Mouse (Mus musculus) ovary, postnatal 36 days (tissue): Measurements from ENCODE around the gene 6030468B19Rik.
"Not testable (repeated sequence)": the region's sequence is repeated elsewhere in the genome, so short reads cannot be mapped to it uniquely, and the experiment has no call there.

Experiments
- DNase-seq: peaks from one replicate; pipeline ENCODE4 v3.0.0; 2022; ENCODE audit warnings: low spot score, mixed read lengths

6030468B19Rik gene

DNA sequence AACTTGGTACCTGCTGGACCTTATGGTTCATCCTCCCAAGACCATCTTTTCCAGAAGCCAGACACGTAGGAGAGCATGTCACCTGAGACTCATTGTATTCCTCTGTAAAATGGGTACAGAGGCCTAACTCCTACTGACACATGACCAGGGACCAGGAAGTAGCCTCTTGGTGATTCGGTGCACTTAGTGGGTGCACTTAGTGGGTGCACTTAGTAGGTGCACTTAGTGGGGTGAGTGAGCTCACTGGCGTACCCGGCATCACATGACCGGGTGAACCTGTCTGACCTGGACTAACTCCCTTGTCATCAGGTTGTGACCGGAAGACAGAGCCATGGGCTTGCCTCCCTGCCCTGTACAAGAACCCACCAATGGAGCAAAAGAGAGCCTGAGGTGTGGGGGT lies 9.3 kb downstream of the 6030468B19Rik start:
- DNase-seq = no peak

DNA sequence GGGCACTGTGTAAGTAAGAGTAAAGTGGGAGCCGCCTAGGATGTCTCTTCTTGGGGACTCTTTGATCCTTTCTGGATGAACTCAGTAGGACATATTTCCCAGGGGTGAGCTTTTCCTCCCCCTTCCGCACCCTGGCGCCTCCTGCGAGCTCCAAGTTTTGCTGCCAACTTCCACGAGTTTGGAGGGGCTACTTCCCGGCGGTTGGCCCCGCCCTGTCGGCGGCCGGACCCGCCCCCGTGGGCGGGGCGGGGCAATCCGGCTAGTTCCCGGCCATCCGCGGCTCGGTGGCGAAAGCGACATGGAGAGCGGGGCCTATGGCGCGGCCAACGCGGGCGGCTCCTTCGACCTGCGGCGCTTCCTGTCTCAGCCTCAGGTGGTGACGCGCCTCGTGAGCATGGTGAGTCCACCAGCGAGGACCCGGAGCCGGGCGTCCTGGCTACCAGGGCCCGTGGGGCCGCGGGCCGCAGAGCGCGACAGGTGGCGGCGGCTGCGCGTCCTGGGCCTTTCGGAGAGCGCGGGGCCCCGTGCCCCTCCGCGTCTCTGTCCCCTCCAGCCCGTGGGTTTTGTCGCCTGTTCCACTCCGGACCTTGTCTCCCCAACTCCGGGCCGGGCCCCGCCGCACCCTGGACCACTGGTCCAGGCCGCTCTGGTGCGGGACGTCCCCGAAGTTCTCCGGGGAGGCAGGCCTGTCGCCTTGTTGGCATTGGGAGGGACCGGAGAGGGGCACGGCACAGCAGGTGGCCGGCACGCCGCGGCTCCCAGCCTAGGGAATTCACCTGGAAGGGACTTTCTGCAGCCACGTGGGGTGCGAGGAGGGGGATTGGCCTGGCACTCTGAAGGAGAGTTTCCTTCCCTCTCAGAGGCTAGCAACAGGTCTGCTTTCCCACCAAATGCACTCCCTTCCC lies 12.2 kb downstream of the 6030468B19Rik start, which contains the start of the genes Gm20708 and Syngr2:
Gene Gm20708 (plus strand): TSS at position 262 of the 905 bp plus-strand sequence.
Gene Syngr2 (plus strand): TSS at position 262 of the 905 bp plus-strand sequence.
- peak; percentile 82 for DNase-seq

DNA sequence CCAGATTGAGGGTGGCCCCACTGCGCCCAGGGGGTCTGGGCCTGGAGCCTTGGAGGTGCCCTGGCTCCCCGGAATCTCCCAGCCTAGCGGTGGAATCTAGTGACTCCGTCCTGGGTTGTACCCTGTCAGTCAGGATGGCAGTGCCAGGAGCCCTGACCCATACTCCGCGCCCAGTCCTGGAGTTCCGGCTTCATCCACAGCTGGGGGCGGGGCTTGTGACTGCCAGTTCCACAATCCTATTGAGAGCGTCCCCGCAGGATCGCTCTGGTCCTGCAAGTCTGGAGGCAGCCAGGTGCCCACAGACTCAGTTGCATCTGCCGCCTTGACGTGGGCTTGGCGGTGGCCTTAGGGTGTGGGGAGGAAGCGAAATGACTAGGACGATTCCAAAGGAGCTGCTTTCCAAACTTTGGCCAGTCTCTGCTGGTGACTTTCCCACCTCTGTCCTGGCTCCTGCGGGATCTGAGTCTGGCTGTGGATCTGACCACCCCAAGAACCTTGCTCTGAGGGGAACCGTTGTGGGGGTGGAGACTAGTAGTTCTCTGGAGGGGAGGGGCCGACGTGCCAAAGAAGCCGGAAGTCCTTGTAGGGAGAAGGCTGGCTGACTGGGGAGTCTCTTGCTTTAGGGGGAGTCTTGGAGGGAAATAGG lies 13.1 kb downstream of the 6030468B19Rik start:
- peak; percentile 86 for DNase-seq

DNA sequence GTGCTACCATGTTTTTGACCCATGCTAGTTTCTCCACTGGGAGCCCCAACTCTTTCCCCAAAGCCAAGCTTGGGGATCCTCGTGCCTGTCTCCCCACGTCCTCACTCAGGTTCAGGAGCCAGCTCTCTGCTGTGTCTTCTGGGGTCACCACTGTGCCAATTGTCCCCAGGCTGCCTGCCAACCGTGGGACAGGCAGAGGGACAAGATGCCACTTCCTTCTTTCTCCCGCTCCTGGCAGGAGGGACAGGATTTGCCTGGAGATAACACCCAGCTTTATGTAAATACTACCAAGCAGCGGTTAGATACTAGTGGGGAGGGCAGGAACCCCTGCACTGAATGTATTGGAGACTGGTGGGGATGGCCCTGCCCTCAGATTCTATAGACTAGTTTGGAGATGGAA lies 16.4 kb downstream of the 6030468B19Rik start:
- DNase-seq = no peak

DNA sequence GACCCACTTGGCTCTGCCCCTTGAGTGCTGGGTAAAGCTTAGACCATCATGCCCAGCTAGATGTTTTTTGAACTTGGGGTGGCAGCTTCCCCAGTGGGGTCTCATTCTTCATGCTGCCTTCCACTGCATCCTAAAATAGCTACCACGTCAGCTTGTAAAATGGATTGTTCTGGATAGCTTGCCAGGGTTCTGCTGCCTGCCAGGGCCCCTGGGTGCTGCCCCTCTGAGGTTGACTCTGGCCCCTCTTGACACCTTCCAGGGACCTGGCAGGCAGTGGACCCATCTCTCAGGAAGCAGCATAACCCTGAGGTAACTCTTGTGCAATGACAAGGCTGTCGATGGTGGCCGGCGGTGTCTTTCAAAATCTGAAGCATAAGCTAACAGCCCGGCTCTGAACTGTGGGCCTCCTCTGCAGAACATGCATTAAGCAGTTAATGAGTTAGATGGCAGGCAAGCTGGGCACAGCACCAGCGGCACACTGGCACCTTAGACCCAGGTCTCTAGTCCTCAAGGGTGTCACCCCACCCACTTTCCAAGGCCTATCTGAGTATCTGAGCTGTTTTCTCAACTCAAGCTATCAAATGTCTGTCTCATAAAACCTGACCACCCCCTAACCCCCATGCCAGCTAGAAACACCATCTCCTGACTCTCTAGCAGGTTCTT lies 17.4 kb downstream of the 6030468B19Rik start:
- no peak for DNase-seq

DNA sequence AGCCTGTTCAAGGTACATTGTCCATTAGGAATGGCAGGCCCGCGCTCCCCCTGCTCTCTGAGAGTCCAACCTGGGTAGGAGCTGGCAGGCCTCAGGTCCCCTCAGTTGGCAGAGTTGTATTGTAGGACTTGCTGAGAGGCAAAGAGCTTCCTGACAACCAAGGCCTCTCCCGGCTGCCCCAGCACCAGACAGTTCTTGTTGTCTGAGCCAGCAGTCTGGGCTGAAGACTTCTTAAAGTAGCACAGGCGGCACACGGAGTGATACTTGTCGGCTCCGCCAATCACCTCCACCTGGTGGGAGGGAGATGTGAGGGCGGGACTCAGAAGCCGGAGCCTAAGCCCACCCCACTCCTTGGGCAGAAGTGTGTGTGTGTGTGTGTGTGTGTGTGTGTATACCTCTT lies 18.4 kb downstream of the 6030468B19Rik start:
- DNase-seq = not testable (repeated sequence)

DNA sequence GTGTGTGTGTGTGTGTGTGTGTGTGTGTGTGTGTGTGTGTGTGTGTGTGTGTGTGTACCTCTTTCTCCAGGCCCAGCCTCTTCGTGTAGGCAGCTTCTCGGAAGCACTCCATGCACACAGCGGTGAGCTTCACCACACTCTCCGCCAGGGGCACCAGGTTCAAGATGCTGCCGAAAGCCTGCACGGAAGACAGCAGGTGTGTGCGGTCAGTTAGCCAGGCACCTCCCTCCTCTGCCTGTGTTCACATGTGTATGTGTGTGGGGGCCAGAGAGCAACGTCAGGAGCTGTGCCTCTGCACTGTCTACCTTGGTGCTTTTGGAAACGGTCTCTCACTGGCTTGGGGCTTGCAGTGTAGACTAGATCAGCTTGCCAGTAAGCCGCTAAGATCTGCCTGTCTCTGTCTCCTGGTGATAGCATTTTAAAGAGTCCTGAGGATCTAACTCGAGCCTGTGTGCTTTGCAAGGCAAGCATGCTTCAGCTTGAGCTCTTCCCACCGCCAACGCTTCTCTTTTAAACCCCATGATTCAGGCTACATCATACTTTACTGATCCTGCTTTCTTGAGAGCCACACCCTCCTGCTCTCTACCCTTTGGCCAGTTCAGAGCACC lies 19.0 kb downstream of the 6030468B19Rik start:
- DNase-seq = no peak

DNA sequence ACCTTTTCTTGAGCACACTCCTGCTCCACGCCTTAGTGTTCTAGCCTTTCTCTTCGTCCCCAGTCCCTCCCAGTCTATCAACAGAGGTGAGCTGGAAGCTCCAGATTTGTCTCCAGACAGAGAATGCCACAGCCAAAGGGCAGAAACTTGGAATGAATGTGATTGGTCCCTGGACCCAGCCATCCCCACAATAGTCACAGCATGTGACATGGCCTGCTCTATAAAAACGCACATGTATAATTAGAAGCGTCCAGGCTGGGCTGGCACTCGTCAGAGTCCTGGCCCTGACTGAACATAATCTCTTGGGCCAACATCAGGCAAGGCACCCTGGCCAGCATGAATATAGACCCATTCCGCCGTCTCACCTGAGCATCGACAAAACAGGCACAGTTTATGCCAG lies 21.6 kb downstream of the 6030468B19Rik start:
- no peak for DNase-seq

DNA sequence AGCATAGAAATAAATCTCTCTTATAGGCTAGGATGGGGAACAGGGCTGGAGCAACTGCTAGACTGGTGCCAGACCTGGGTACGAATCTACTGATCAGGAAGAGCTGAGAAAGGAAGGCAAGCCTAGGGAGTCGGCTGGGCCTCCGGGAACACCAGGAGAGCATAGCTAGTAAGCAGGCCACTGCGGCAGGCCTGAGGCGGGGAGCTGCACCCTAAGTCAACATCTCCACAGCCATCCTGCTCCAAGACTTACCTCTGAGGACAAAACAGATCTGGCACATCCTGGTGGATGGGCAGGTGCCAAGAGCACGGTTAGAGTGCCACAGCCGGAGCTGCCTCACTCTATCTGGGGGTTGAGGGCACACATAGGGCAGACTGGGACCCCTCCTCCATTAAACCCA lies 22.7 kb downstream of the 6030468B19Rik start:
- no peak for DNase-seq

DNA sequence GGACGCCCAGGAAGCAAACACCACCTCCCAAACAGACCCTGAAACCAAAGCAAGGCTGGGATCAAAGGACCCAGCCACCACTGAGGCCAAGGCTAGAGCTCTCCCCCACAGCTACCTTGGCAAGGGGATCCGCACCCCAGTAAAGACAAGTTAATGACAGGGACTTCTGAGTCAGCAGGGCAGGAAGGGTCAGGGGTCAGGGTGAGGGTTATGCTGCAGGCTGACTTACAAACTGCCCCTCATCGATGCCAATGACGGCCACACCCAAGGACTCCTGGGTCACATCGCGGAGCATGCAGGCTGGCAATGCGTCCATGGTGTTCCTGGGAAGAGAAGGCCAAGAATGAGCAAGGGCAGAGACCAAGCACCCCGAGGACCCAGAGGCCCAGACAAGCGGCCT lies 24.4 kb downstream of the 6030468B19Rik start:
- no peak for DNase-seq

DNA sequence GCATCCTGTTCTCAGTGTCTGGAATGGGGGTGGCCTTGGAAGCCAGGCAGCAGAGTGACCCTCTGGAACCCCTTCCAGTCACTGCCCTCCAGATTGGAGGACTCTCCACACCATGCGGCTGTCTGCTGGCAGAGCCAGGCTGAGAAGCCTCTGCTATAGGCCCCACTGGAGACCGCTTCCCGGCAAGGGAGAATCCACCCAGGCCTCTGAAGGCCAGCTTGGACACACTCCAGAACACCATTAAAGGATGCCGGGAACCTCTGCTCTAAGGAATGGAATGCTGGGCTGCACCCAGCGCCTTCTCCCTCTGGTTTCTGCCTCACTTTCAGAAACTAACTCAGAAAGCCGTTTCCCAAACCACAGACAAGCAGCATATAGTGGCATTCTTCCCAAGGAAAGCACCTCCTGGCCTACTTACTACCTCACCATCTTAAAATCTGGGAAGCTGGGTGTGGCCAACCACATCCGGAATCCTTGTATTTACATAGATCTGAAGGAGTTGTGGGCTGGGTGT lies 25.3 kb downstream of the 6030468B19Rik start:
- no peak for DNase-seq

DNA sequence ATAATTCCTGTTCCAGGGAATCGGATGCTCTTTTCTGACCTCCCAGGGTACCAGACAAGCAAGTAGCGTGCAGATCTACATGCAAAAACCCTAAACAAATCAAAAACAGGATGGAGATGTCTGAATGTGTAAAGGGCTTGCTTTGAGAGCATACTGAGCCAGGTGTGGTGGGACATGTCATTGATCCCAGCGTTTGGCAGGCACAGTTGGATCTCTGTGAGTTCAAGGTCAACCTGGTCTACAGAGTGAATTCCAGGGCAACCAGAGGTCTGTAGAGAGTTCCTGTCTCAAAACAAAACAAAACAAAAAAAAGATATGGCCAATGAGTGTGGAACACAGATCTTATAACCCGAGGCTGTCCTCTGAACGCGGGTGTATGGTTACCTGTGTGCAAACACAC lies 26.0 kb downstream of the 6030468B19Rik start:
- no peak for DNase-seq

DNA sequence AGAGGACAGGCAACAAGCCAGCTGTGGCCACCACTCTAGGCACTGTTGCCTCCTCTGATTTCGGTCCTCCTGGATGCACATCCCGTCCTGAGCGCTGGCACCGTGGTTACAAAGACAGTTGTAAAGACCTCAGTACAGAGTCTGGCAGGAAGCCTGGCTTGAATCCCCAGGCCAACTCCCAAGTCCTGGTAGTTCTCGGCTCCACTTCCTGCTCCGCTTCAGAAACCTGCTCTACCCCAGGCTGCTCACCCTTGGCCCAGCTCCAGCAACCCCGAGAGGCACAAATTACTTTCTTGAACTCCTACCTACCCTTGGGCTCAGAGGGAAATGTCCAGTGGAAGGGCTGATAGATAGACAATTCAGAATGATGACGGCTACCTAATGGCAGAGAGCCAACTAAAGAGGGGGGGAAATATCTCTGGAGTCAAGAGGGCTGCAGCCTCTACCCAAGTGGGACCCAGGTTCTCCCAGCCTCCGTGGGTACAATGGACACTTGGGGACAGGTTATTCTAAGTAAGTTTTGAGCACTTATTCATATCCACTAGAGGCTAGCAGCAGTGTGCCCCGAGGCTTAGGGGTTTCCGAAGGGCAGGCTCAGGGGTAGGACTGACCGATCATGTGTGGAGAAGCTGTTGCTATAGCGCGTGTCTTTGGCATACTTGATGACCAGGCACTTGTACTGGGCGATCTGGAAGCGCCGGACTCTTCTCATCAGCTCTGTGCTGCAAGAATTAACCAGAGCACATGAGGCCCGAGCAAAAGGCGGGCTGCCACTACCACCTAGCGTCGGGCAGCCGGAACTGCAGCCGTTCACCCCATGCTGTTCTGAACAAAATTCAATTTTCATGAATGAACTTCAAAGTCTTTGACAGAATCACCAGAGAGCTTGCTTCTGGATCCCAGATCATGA lies 26.9 kb downstream of the 6030468B19Rik start:
- DNase-seq = peak; percentile 78

DNA sequence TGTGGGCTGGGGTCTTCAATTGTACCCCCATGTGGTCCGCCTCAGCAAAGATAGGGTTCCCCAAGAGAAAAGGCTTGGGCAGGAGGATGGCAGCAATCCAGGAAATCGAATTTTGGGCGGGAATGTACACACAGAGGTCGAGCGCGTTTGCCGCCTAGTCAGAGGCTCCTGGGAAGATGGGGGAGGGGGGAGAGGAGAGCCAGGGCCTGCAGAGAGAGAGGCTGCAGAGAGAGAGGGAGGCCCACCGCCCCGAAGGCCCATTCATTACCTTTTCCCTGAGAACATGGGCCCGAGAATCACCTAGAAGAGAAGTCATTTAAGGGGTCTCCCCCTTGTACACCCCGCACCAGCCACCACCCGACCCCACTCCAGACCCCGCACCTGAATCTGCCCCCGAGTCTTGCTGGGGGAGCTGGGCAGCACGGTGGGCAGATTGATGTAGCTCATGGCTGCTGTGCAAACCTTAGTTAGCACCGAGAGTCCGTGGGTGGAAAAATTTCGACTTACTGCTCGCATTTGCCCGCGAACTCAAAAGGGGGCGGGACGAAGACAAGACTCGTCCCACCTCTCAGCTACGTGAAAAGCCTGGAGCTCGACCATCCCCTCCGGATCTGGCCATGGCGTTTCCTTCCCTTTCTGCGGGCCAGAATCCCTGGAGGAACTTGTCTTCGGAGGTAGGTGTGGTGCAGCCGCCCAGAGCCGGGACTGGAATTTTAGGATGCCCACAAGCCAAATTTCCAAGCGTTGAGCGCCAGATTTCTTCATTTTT lies 28.1 kb downstream of the 6030468B19Rik start, which contains the start of the genes Afmid and Tk1:
Gene Afmid (plus strand): TSS at position 592 of the 769 bp plus-strand sequence.
Gene Tk1 (minus strand): TSS at position 760 of the 769 bp plus-strand sequence.
- DNase-seq = peak; percentile 66

DNA sequence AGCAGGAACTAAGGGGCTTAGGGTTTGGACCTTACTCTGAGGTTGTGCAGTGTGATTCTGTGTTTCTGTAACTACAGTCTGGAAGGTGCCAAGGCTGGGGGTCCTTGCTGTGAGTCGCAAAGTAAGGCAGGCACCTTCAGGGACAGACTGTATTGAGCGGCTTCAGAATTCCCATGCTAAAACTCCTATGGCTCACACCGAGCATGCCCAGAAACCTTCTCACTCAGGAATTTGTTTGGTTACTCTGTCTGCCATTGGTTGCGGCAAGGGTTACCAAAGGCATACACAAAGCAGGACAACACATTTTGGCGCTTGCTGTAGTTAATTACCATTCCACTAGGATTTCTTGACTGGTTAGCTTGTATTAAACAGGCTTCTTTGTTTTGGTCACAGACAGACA lies 28.7 kb downstream of the 6030468B19Rik start:
- DNase-seq = no peak

DNA sequence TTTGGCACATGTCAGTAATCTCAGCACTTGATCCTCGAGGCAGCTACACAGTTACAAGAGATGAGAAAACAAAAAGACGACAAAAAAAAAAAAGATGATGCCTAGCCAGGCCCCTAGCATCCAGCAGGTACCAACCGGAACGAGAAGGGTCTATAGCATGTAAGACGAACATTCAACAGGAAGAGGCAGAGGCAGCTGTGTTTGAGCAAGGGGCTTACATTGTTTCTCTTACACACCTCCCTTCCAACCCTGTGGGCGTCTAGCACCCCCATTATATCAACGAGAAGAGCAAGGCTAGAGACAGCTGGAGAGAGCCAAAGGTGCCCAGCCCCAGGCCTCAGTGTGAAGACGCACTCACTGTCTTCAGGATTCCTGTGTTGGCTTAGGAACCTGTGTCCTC lies 29.5 kb downstream of the 6030468B19Rik start:
- no peak for DNase-seq

DNA sequence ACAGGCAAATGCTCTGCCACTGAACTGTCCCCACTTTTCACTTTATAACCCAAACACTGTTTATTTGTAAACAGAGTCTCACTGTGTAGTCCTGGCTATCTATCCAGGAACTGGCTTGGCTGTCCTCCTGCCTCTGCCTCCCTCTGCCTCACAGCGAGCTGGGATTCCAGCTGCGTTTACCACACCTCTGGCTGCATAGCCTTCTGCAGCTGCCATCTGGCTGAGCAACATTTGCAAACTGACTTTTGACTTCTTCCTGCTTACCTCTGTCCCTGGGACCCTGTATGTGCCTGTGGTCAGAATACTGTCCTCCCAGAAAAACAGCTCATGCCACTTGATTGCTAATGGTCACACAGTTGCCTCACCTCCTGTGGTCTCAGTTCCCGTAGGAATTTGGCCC lies 29.9 kb downstream of the 6030468B19Rik start:
- DNase-seq = no peak

DNA sequence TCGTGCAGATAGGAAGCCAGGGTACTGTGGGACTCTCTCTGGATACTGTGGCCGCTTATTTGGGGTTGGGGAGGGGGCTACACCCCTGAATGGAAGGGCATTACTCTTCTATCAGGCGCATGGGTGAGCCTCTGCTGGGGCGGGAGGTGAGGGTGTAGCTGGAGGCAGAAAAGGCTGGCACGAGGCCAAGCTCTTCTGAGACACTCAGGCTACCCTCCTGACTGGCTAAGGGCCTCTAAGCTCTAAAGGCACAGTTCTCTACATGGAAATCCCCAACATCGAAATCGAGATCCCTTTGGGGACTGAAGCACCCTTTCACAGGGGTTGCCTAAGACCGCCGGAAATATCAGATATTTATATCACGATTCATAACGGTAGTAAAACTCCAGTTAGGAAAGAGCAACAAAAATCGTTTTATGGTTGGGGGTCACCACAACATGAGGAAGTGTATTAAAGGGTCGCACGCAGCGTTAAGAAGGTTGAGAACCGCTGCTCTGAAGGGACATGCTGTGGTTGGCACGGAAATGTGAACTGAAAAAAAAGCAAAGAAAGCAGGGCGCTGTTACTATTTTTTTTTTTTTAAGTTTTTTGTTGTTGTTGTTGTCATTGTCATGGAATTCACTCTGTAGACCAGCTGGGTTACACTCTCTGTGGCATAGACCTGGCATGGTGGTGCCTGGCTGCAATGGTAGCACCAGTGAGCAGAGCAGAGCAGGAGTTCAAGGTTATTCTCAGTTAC lies 30.9 kb downstream of the 6030468B19Rik start:
- DNase-seq = peak; percentile 40
